Mouse (Mus musculus) lung, embryonic 14.5 days (tissue): Measurements from ENCODE around the gene Cdh4. TPM values are rescaled to one million over a fixed set of nuclear protein-coding genes. Genes with fewer than 3 reads are reported as not detected.

ENCODE experiments used
- ATAC-seq: fragments of 200-750 bp; cut with Nextera tagmentation; 2 replicates; pipeline ENCODE4 v1.8.0; 2017; ENCODE audit warnings: mild to moderate bottlenecking, moderate TSS enrichment, moderate library complexity; ENCODE audit not compliant: insufficient read depth
- DNase-seq: peaks from one replicate; pipeline ENCODE4 v3.0.0-alpha.2; 2015
- H3K27ac ChIP-seq: fragments of 300-500 bp; sonication (generic); 2 replicates; pipeline ENCODE4 v1.5.1; 2014; ENCODE audit warnings: low read depth, mild to moderate bottlenecking, moderate library complexity
- H3K27me3 ChIP-seq: fragments of 300-500 bp; sonication (generic); 2 replicates; pipeline ENCODE4 v1.6.1; 2014; ENCODE audit warnings: low read length, control low read depth; ENCODE audit not compliant: insufficient read depth
- H3K36me3 ChIP-seq: fragments of 300-500 bp; sonication (generic); 2 replicates; pipeline ENCODE4 v1.6.1; 2014; ENCODE audit warnings: control low read depth; ENCODE audit not compliant: insufficient read depth
- H3K4me1 ChIP-seq: fragments of 300-500 bp; sonication (generic); 2 replicates; pipeline ENCODE4 v1.6.1; 2014; ENCODE audit warnings: antibody characterized with exemption, control low read depth; ENCODE audit not compliant: insufficient read depth
- H3K4me2 ChIP-seq: fragments of 300-500 bp; sonication (generic); 2 replicates; pipeline ENCODE4 v1.6.1; 2014; ENCODE audit warnings: mild to moderate bottlenecking
- H3K4me3 ChIP-seq: fragments of 300-500 bp; sonication (generic); 2 replicates; pipeline ENCODE4 v1.5.1; 2014; ENCODE audit warnings: low read depth, low read length
- H3K9ac ChIP-seq: fragments of 300-500 bp; sonication (generic); 2 replicates; pipeline ENCODE4 v1.6.1; 2014
- H3K9me3 ChIP-seq: fragments of 300-500 bp; sonication (generic); 2 replicates; pipeline ENCODE4 v1.6.1; 2016; ENCODE audit warnings: low read depth, low read length, control low read depth
- CTCF ChIP-seq: IDR thresholded peaks from 2 replicates; pipeline ENCODE4 v1.5.1; 2016; ENCODE audit warnings: antibody characterized with exemption, low read depth
- WGBS: fragments of 180-500 bp; shearing (Covaris S2); extraction: QIAGEN DNeasy Blood & Tissue Kit; methylation state at CpG from one replicate; pipeline ENCODE4 v1.1.7; 2014; 5-methylcytosine and 5-hydroxymethylcytosine counted together
- polyA plus RNA-seq: library from polyadenylated mRNA; unstranded; fragments of >200 nt; fragmentation: Nextera tagmentation; extraction: Ambion mirVana; gene quantifications from 2 replicates; pipeline ENCODE4 v1.2.1, GENCODE M21; 2014

The Cdh4 gene
- polyA plus RNA-seq, 1 experiment from 2014 or later, result 4.9 TPM

GRCm38 (mm10) chr2:179694936-179695335, 252.7 kb downstream of the Cdh4 start:
- Histone ChIP-seq H3K27ac (no peak overlapping the region), H3K9me3 (no peaks in the 10 kb centered on the region), H3K27me3 (no peaks in the 10 kb centered on the region), H3K36me3 (no peaks in the 10 kb centered on the region), H3K4me2 (no peak overlapping the region), H3K4me1 (no peaks in the 10 kb centered on the region), H3K9ac (no peak overlapping the region), H3K4me3 (no peak overlapping the region)
- no peak for TF ChIP-seq CTCF
- ATAC-seq (no peak), DNase-seq (no peak)
- WGBS, result 47% methylated on average over 9 of the region's 9 CpGs

DNA sequence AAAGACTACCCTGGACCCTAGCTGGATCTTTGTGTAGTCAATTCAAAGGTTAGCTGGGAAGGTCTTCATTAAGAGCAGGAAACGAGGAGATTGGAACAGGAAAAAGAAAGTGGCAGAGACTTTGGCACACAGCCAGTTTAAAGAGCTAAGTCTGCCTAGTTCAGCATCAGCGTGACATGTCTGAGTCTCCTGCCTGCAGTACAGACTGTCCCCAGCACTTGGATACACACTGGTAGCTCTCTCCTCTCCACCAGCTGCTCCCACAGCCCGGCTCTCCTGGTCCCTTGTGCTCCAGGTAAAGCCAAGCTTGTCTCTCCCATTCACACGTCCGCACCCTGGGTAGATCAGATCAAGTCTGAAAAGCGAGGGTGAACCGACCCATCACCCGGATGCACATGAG, 255.4 kb downstream of the Cdh4 start:
- Histone ChIP-seq H3K36me3 (no peaks in the 10 kb centered on the region), H3K4me1 (no peaks in the 10 kb centered on the region), H3K4me2 (no peak overlapping the region), H3K9ac (no peak overlapping the region), H3K27me3 (no peaks in the 10 kb centered on the region), H3K27ac (no peak overlapping the region), H3K9me3 (no peaks in the 10 kb centered on the region), H3K4me3 (no peak overlapping the region)
- ATAC-seq (no peak), DNase-seq (no peak)
- 72% methylated on average over 8 of the region's 8 CpGs for WGBS
- TF ChIP-seq CTCF, result no peak

DNA sequence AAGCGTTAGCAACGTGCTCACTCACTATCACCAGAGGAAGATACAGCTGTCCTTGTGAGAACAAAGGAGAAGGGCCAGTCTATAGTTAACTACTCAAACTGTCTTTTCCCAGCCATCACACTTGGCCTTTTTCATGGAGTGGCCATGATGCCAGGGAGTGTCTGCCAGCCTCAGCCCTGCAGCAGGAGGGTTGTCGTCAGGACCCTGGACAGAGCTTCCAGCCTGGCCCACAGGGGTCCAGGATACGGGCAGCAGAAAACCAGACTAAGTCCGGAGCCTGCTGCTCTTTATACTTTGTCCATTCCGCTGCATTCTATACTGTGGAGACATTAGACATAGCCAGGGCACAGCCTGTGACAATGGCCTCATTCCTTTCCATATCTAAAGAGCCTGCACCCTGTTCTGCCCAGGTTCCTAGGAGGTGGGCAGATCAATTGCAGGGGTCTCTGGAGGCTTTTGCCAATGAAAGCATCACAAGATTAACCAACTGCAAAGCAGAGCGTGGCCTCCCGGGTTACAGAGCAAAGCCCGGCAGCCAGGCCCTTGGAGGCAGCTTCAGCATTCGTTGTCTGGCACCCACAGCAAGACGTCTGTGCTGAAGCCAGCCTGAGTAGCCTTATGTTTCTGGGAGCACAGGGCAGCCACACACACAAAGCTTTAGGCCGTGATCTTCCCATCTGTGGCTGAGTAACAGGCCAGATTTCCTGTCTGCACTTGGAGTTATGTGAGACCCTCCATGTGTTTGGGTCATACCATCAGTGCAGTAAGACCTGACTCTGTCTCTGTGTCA, 256.2 kb downstream of the Cdh4 start:
- Histone ChIP-seq H3K9me3 (no peaks in the 10 kb centered on the region), H3K27ac (no peak overlapping the region), H3K4me2 (no peak overlapping the region), H3K4me1 (no peaks in the 10 kb centered on the region), H3K9ac (no peak overlapping the region), H3K4me3 (no peak overlapping the region), H3K36me3 (no peaks in the 10 kb centered on the region), H3K27me3 (no peaks in the 10 kb centered on the region)
- TF ChIP-seq CTCF, result no peak
- ATAC-seq, result no peak
- DNase-seq, result peak; percentile 82
- WGBS, result 33% methylated on average over 12 of the region's 12 CpGs

DNA sequence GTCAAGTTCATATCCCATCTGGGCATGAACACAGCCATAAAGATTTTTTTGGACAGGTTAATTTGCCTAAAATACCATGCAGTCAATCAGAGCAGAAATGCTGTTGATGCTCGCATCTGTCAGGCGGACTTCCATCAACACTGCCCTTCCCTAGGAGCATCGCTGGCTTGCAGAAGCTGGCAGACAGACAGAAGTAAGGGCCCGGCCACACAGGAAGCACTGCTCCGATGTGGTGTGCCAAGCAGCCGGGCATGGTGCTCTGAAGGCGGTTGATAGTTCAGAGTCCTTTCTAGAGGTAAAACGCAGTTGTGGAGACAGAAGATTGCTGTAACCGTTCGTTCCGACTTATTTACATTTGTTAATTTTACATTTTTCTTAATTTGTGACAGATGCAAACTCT, 262.8 kb downstream of the Cdh4 start:
- H3K4me2 ChIP-seq, result no peak overlapping the region
- H3K9ac ChIP-seq, result no peak overlapping the region
- no peaks in the 10 kb centered on the region for H3K9me3 ChIP-seq
- no peaks in the 10 kb centered on the region for H3K27me3 ChIP-seq
- DNase-seq, result no peak
- no peak overlapping the region for H3K4me3 ChIP-seq
- H3K4me1 ChIP-seq, result no peaks in the 10 kb centered on the region
- no peaks in the 10 kb centered on the region for H3K36me3 ChIP-seq
- 73% methylated on average over 11 of the region's 11 CpGs for WGBS
- no peak overlapping the region for H3K27ac ChIP-seq
- ATAC-seq, result no peak
- no peak for TF ChIP-seq CTCF

- H3K9ac ChIP-seq, result no peak overlapping the region
- H3K9me3 ChIP-seq, result no peaks in the 10 kb centered on the region
- H3K27ac ChIP-seq, result no peak overlapping the region
- DNase-seq, result no peak
- no peak for ATAC-seq
- no peak for TF ChIP-seq CTCF
- no peaks in the 10 kb centered on the region for H3K27me3 ChIP-seq
- 71% methylated on average over 7 of the region's 7 CpGs for WGBS
- H3K4me1 ChIP-seq, result no peaks in the 10 kb centered on the region
- no peak overlapping the region for H3K4me2 ChIP-seq
- H3K4me3 ChIP-seq, result no peak overlapping the region
- H3K36me3 ChIP-seq, result no peaks in the 10 kb centered on the region
Observed at GRCm38 (mm10) chr2:179705461-179705860, 263.2 kb downstream of the Cdh4 start.

GRCm38 (mm10) chr2:179706616-179707015, 264.4 kb downstream of the Cdh4 start:
- Histone ChIP-seq H3K27ac (no peak overlapping the region), H3K9me3 (no peaks in the 10 kb centered on the region), H3K27me3 (no peaks in the 10 kb centered on the region), H3K4me3 (no peak overlapping the region), H3K36me3 (no peaks in the 10 kb centered on the region), H3K4me1 (no peaks in the 10 kb centered on the region), H3K9ac (no peak overlapping the region), H3K4me2 (no peak overlapping the region)
- ATAC-seq (no peak), DNase-seq (no peak)
- WGBS, result 86% methylated on average over 3 of the region's 3 CpGs
- TF ChIP-seq CTCF, result no peak

DNA sequence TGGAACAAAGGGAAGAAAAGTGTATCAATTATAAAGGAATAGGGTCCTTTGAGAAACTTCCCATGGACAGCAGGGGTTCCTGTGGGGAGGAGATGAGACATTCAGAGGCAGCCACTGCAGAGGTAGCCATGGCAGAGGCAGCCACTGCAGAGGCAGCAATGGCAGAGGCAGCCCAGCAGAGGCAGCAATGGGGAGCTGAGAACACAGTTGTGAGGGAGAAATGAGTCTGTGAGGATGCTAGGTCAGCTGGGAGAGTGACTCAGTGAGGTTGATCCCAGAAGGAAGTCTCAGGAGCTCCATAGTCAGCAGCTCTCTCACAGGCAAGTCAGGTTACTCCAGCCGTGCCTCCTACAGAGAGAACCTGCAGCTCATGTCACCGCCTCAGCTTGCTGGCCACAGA, 266.9 kb downstream of the Cdh4 start:
- WGBS, result 91% methylated on average over 2 of the region's 2 CpGs
- TF ChIP-seq CTCF, result no peak; the same call in 1 of the 2 replicates
- Histone ChIP-seq H3K36me3 (no peaks in the 10 kb centered on the region), H3K27ac (no peak overlapping the region), H3K4me3 (no peak overlapping the region), H3K4me1 (no peaks in the 10 kb centered on the region), H3K9ac (no peak overlapping the region), H3K9me3 (no peaks in the 10 kb centered on the region), H3K4me2 (no peak overlapping the region), H3K27me3 (no peaks in the 10 kb centered on the region)
- ATAC-seq, result no peak
- DNase-seq, result no peak
